Mouse (Mus musculus) thymus, adult 2 months (tissue): ENCODE data around the gene Mael. TPM values are rescaled to one million over a fixed set of nuclear protein-coding genes. Genes with fewer than 3 reads are reported as not detected.

Source experiments
- DNase-seq: peaks from one replicate; pipeline ENCODE4 v3.0.0; 2021
- H3K27ac ChIP-seq: fragments of 200-500 bp; 2 replicates; pipeline ENCODE4 v1.5.1; 2012; ENCODE audit warnings: low read length, control low read depth; ENCODE audit not compliant: control insufficient read depth, insufficient read depth
- H3K27me3 ChIP-seq: fragments of 200-500 bp; 2 replicates; pipeline ENCODE4 v1.6.1; 2012; ENCODE audit warnings: mild to moderate bottlenecking, low read length, moderate library complexity, mixed read lengths; ENCODE audit not compliant: control insufficient read depth, insufficient read depth
- H3K36me3 ChIP-seq: fragments of 200-500 bp; 2 replicates; pipeline ENCODE4 v1.6.1; 2012; ENCODE audit warnings: mild to moderate bottlenecking, low read length, moderate library complexity; ENCODE audit not compliant: control insufficient read depth, insufficient read depth
- H3K4me1 ChIP-seq: fragments of 200-500 bp; replicated peaks from 2 replicates; pipeline ENCODE4 v1.6.1; 2012; ENCODE audit warnings: low read length; ENCODE audit not compliant: control insufficient read depth, insufficient read depth
- H3K4me3 ChIP-seq: fragments of 200-500 bp; 2 replicates; pipeline ENCODE4 v1.5.1; 2012; ENCODE audit warnings: mild to moderate bottlenecking, low read length, control low read depth, moderate library complexity; ENCODE audit not compliant: control insufficient read depth, insufficient read depth
- CTCF ChIP-seq: fragments of 200-500 bp; IDR thresholded peaks from 2 replicates; pipeline ENCODE4 v1.5.1; 2012; ENCODE audit warnings: mild to moderate bottlenecking, control low read depth, low read length, moderate library complexity, borderline replicate concordance; ENCODE audit not compliant: control insufficient read depth, poor library complexity, insufficient read depth; ENCODE audit errors: extremely low read depth
- POLR2A ChIP-seq: fragments of 200-500 bp; IDR thresholded peaks from 2 replicates; pipeline ENCODE4 v1.6.1; 2012; ENCODE audit warnings: mild to moderate bottlenecking, low read length, control low read depth, moderate library complexity; ENCODE audit not compliant: control insufficient read depth, poor library complexity, insufficient read depth; ENCODE audit errors: extremely low read depth
- WGBS: fragments of 180-500 bp; shearing (Covaris S2); methylation state at CpG from one replicate; pipeline ENCODE4 v1.1.7; 2018; 5-methylcytosine and 5-hydroxymethylcytosine counted together
- polyA plus RNA-seq: library from polyadenylated mRNA; depleted of rRNA; stranded (reverse); fragments of >200 nt; gene quantifications from 2 replicates; pipeline ENCODE4 v1.2.3, GENCODE M21; 2012; rRNA removed

The Mael gene
- polyA plus RNA-seq, result 0.05 TPM in 1 of 2 replicates, not detected in the other

DNA sequence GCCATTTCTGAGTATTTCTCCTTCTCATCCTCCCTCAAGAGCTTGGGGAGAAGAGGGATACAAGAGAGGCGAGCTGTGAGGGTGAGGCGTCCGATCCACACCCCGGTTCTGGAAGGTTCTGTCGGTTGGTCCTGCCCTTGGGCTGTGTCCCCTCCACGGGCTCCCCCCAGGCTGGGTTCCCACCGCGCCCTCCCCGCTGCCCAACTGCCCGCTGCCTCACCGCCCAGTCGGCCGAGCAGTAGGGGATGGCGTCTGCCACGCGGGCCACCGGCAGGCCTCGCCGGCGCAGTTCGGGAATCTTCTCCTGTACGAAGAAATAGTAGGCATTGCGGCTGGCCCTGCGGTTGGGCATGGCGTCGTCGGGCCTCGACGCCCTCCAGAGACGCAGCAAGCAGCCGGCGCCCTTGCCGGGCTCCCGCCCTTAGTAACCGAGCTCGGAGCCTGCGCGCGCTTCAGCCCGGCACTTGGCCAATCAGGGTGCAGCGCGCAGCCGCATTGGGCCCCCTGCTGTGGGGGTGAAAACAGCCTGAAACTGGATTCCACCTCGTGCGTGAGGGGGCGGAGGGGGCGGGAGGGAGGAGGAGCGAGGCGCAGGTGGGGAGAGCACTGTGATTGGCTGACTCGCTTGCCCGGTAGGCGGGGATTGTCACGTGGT is at the start of gene Mael:
TSS of gene Mael (minus strand) at position 433 of the 655 bp plus-strand sequence.
- 94% methylated on average over 53 of the region's 53 CpGs for WGBS
- no peak within 1 kb of the TSS for H3K27ac ChIP-seq
- H3K27me3 ChIP-seq, result no peaks in the 10 kb centered on the region
- TF ChIP-seq CTCF (no peak), POLR2A (no peak)
- H3K4me3 ChIP-seq, result no peak within 1 kb of the TSS
- no peaks in the 10 kb centered on the region for H3K4me1 ChIP-seq
- DNase-seq, result no peak
- no peaks in the 10 kb centered on the region for H3K36me3 ChIP-seq

- Histone ChIP-seq H3K27me3 (no peaks in the 10 kb centered on the region; the same call in 1 of the 2 replicates), H3K4me1 (no peaks in the 10 kb centered on the region), H3K4me3 (no peak overlapping the region), H3K36me3 (no peaks in the 10 kb centered on the region), H3K27ac (no peak overlapping the region)
- no peak for DNase-seq
- TF ChIP-seq POLR2A (no peak), CTCF (no peak)
- 90% methylated on average over 9 of the region's 9 CpGs for WGBS
These were observed 47.7 kb upstream of the Mael start for GRCm38 (mm10) chr1:166286231-166286630.

GRCm38 (mm10) chr1:166284390-166284789 is 45.8 kb upstream of the Mael start:
- Histone ChIP-seq H3K27ac (no peak overlapping the region), H3K4me3 (no peak overlapping the region), H3K27me3 (no peaks in the 10 kb centered on the region; the same call in 1 of the 2 replicates), H3K4me1 (no peaks in the 10 kb centered on the region), H3K36me3 (no peaks in the 10 kb centered on the region)
- WGBS, result 24% methylated on average over 8 of the region's 8 CpGs
- TF ChIP-seq POLR2A (no peak), CTCF (no peak)
- no peak for DNase-seq

DNA sequence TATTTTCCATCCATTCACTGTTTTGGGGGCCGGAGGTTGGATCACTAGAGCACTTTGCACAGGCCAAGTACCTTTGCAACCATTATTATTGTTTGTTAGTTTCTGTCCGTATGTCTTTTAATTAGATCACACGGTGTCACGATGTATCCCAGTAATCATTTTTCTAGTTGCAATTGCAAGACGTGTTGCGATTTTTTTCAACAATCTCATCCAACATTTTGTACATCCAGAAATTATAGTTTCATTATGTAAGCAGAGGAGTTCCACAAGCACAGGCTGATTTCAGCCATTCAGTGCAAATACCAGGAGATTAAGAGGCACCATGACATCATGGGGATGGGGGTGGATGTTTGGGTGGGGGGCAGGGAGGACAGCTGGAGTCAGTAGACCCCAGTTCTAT is 44.9 kb upstream of the Mael start:
- Histone ChIP-seq H3K4me3 (no peak overlapping the region), H3K27me3 (no peaks in the 10 kb centered on the region; the same call in 1 of the 2 replicates), H3K36me3 (no peaks in the 10 kb centered on the region), H3K27ac (no peak overlapping the region), H3K4me1 (no peaks in the 10 kb centered on the region)
- DNase-seq, result no peak
- 97% methylated on average over 6 of the region's 6 CpGs for WGBS
- TF ChIP-seq POLR2A, result no peak
- no peak for TF ChIP-seq CTCF

- Histone ChIP-seq H3K4me1 (no peaks in the 10 kb centered on the region), H3K27ac (no peak overlapping the region), H3K36me3 (no peaks in the 10 kb centered on the region), H3K27me3 (no peaks in the 10 kb centered on the region; the same call in 1 of the 2 replicates), H3K4me3 (no peak overlapping the region)
- 28% methylated on average over 22 of the region's 22 CpGs for WGBS
- DNase-seq, result no peak
- no peak for TF ChIP-seq POLR2A
- no peak for TF ChIP-seq CTCF
These were observed 44.2 kb upstream of the Mael start for GRCm38 (mm10) chr1:166282597-166283210.

DNA sequence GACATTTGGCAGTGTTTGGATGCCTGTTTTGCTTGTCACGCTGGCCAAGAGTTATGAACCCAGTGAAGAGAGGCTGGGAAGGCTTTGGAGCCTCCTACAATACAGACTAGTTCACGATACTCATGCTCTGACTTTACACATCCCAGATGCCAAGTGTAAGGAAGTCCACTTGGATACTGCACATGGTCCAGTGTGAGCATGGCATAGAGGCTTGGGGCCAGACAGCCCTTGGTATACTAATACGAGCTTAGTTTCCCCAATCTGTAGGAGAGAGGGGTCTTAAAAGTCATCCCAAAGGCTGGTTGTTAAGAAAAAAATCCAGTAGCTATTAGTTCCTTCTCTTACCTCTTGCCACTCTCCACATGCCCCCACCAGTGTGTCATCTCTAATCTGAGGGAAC is 43.3 kb upstream of the Mael start:
- Histone ChIP-seq H3K4me1 (no peaks in the 10 kb centered on the region), H3K27ac (no peak overlapping the region), H3K36me3 (no peaks in the 10 kb centered on the region), H3K27me3 (no peaks in the 10 kb centered on the region; the same call in 1 of the 2 replicates), H3K4me3 (no peak overlapping the region)
- no peak for DNase-seq
- 87% methylated on average over 3 of the region's 3 CpGs for WGBS
- TF ChIP-seq POLR2A, result no peak
- no peak for TF ChIP-seq CTCF

GRCm38 (mm10) chr1:166281287-166281686 is 42.7 kb upstream of the Mael start:
- Histone ChIP-seq H3K27ac (no peak overlapping the region), H3K4me1 (no peaks in the 10 kb centered on the region), H3K27me3 (no peaks in the 10 kb centered on the region; the same call in 1 of the 2 replicates), H3K36me3 (no peaks in the 10 kb centered on the region), H3K4me3 (no peak overlapping the region)
- WGBS, result 76% methylated on average over 1 of the region's 1 CpGs
- TF ChIP-seq CTCF (no peak), POLR2A (no peak)
- no peak for DNase-seq
